Comparison of ENCODE assay signal across 12 mouse cellular contexts in genomic region chr8:71460716-71461115, GRCm38 (mm10). TPM values are rescaled to one million over a fixed set of nuclear protein-coding genes. Genes with fewer than 3 reads are reported as not detected.
DNase-seq lines count a peak whose midpoint lies in the region.
"Had no signal": no experiment of that assay in that cellular context is flagged by ENCODE, and none has a peak within 500 bp of the region (broad histone marks: within the 10 kb centered on the region; RNA-seq: fewer than 3 reads in every experiment).

No protein-coding gene starts in this region.

- intact Hi-C loops in heart, postnatal 14 days (cut with DNase I): loop anchor here (5.0 kb wide), 3 partner anchors 78 to 188 kb away; partner anchors contain the start of genes Haus8, Myo9b, Nr2f6 and Use1

- DNase-seq in cerebellum, adult 9-10 months: peak; percentile 20
- no peak for DNase-seq in cerebellum, postnatal 4 days (ENCODE audit: low spot score in 2 of 2)
- DNase-seq in heart, adult 11 months: peak; percentile 83
- DNase-seq in heart, postnatal 14 days: no peak
- peak; percentile 12 for DNase-seq in thymus, postnatal 4 days
- no peak for DNase-seq in thymus, postnatal 0 days (ENCODE audit: low spot score)
- DNase-seq in ZHBTc4 (ENCODE audit: low read depth, low spot score): peak; percentile 19
- DNase-seq in right cerebral cortex, adult 2 months (ENCODE audit: low spot score in 2 of 2): no peak
- DNase-seq: adrenal gland, adult 8-10 months; adrenal gland, postnatal 25 days; gastrocnemius, postnatal 10 days; heart, adult 18-20 months had no signal

RNA-seq across cellular contexts. Expression of gene Abhd8, which starts 2.7 kb away (rescaled TPM):
- 10 to 100 TPM; 29.1 to 31.9 TPM for total RNA-seq in heart, postnatal 14 days (2021)
- polyA plus RNA-seq in thymus, postnatal 0 days (2015; fragmentation: Nextera tagmentation; extraction: Ambion mirVana): 190 and 219 TPM in 2 replicates

RNA-seq across cellular contexts. Expression of gene Mrpl34, which starts 4.0 kb away (rescaled TPM):
- 100 to 1,000 TPM; 111 to 124 TPM for total RNA-seq in heart, postnatal 14 days (2021)
- polyA plus RNA-seq in thymus, postnatal 0 days (2015; fragmentation: Nextera tagmentation; extraction: Ambion mirVana): 221 TPM in 2 replicates

RNA-seq across cellular contexts. Expression of gene Dda1, which starts 8.3 kb away (rescaled TPM):
- total RNA-seq in heart, postnatal 14 days (2021): 10 to 100 TPM; 33.5 to 36.4 TPM
- 154 and 157 TPM in 2 replicates for polyA plus RNA-seq in thymus, postnatal 0 days (2015; fragmentation: Nextera tagmentation; extraction: Ambion mirVana)

RNA-seq across cellular contexts. Expression of gene Ano8, which starts 25.0 kb away (rescaled TPM):
- total RNA-seq in heart, postnatal 14 days (2021): 10 to 100 TPM; 16.6 to 18.4 TPM
- polyA plus RNA-seq in thymus, postnatal 0 days (2015; fragmentation: Nextera tagmentation; extraction: Ambion mirVana): 0.68 and 1.4 TPM in 2 replicates

RNA-seq across cellular contexts. Expression of gene Gtpbp3, which starts 27.2 kb away (rescaled TPM):
- 10 to 100 TPM; 16.4 to 18.7 TPM for total RNA-seq in heart, postnatal 14 days (2021)
- 17.8 TPM in 2 replicates for polyA plus RNA-seq in thymus, postnatal 0 days (2015; fragmentation: Nextera tagmentation; extraction: Ambion mirVana)

Comparison
In these comparisons a context has a peak if more than half of its experiments do, and no peak if none do; other contexts are left out.
1. DNase-seq: peak in cerebellum, adult 9-10 months (single experiment), heart, adult 11 months (single experiment), thymus, postnatal 4 days (single experiment) and ZHBTc4 (single experiment); none in cerebellum, postnatal 4 days (0 of 2), heart, postnatal 14 days (0 of 2), thymus, postnatal 0 days (single experiment) and right cerebral cortex, adult 2 months (0 of 2).